Mouse (Mus musculus) heart, embryonic 15.5 days (tissue): ENCODE data around the gene Rab34. TPM values are rescaled to one million over a fixed set of nuclear protein-coding genes. Genes with fewer than 3 reads are reported as not detected.

Source experiments
- ATAC-seq: fragments of 200-750 bp; cut with Nextera tagmentation; replicated peaks from 2 replicates; pipeline ENCODE4 v1.8.0; 2017; ENCODE audit warnings: low read depth, moderate TSS enrichment; ENCODE audit not compliant: insufficient number of reproducible peaks, insufficient read depth, low FRiP score
- H3K27ac ChIP-seq: fragments of 300-500 bp; sonication (generic); 2 replicates; pipeline ENCODE4 v1.5.1; 2015; ENCODE audit warnings: mild to moderate bottlenecking, inconsistent platforms
- H3K27me3 ChIP-seq: fragments of 300-500 bp; sonication (generic); 2 replicates; pipeline ENCODE4 v1.6.1; 2015; ENCODE audit warnings: inconsistent platforms
- H3K36me3 ChIP-seq: fragments of 300-500 bp; sonication (generic); 2 replicates; pipeline ENCODE4 v1.6.1; 2015; ENCODE audit warnings: mild to moderate bottlenecking, inconsistent platforms
- H3K4me1 ChIP-seq: fragments of 300-500 bp; sonication (generic); replicated peaks from 2 replicates; pipeline ENCODE4 v1.6.1; 2015; ENCODE audit warnings: inconsistent platforms
- H3K4me2 ChIP-seq: fragments of 300-500 bp; sonication (generic); 2 replicates; pipeline ENCODE4 v1.6.1; 2015; ENCODE audit warnings: inconsistent platforms, mild to moderate bottlenecking, moderate library complexity
- H3K4me3 ChIP-seq: fragments of 300-500 bp; sonication (generic); 2 replicates; pipeline ENCODE4 v1.5.1; 2015; ENCODE audit warnings: mild to moderate bottlenecking, inconsistent platforms
- H3K9ac ChIP-seq: fragments of 300-500 bp; sonication (generic); 2 replicates; pipeline ENCODE4 v1.6.1; 2015; ENCODE audit warnings: mild to moderate bottlenecking, inconsistent platforms
- H3K9me3 ChIP-seq: fragments of 300-500 bp; sonication (generic); replicated peaks from 2 replicates; pipeline ENCODE4 v1.6.1; 2016; ENCODE audit warnings: inconsistent platforms
- WGBS: fragments of 180-500 bp; shearing (Covaris S2); methylation state at CpG from one replicate; pipeline ENCODE4 v1.1.7; 2015; ENCODE audit warnings: mixed read lengths; 5-methylcytosine and 5-hydroxymethylcytosine counted together
- polyA plus RNA-seq: library from polyadenylated mRNA; unstranded; fragments of >200 nt; fragmentation: Nextera tagmentation; extraction: Ambion mirVana; gene quantifications from 2 replicates; pipeline ENCODE4 v1.2.1, GENCODE M21; 2015

The Rab34 gene
- polyA plus RNA-seq, 1 experiment from 2014 or later = 54.5 TPM

- H3K27me3 ChIP-seq = no peaks in the 10 kb centered on the region
- no peaks in the 10 kb centered on the region for H3K9me3 ChIP-seq
- H3K4me2 ChIP-seq = peak overlapping the region; percentile 91
- H3K36me3 ChIP-seq = peaks cover 8% of the 10 kb centered on the region
- peak overlapping the region; percentile 93 for H3K27ac ChIP-seq
- ATAC-seq = peak; percentile 23
- peak overlapping the region; percentile 95 for H3K4me3 ChIP-seq
- 4% methylated on average over 16 of the region's 16 CpGs for WGBS
- peak overlapping the region; percentile 97 for H3K9ac ChIP-seq
- peaks cover 36% of the 10 kb centered on the region for H3K4me1 ChIP-seq
Observed at GRCm38 (mm10) chr11:78165761-78166109, 22.5 kb upstream of the Rab34 start.

GRCm38 (mm10) chr11:78166161-78166560 is 22.1 kb upstream of the Rab34 start:
- Histone ChIP-seq H3K4me1 (peaks cover 36% of the 10 kb centered on the region), H3K27me3 (no peaks in the 10 kb centered on the region), H3K4me2 (peak overlapping the region; percentile 91), H3K9ac (no peak overlapping the region), H3K27ac (peak overlapping the region; percentile 93), H3K9me3 (no peaks in the 10 kb centered on the region), H3K4me3 (peak overlapping the region; percentile 95), H3K36me3 (peaks cover 3% of the 10 kb centered on the region)
- 43% methylated on average over 4 of the region's 4 CpGs for WGBS
- ATAC-seq = no peak

GRCm38 (mm10) chr11:78166640-78167039 is 21.6 kb upstream of the Rab34 start:
- 69% methylated on average over 6 of the region's 6 CpGs for WGBS
- Histone ChIP-seq H3K27me3 (no peaks in the 10 kb centered on the region), H3K9me3 (no peaks in the 10 kb centered on the region), H3K27ac (no peak overlapping the region), H3K4me3 (no peak overlapping the region), H3K4me1 (peaks cover 36% of the 10 kb centered on the region), H3K4me2 (no peak overlapping the region), H3K36me3 (no peaks in the 10 kb centered on the region), H3K9ac (no peak overlapping the region)
- no peak for ATAC-seq

- no peak for ATAC-seq
- Histone ChIP-seq H3K27ac (no peak overlapping the region), H3K36me3 (no peaks in the 10 kb centered on the region), H3K27me3 (no peaks in the 10 kb centered on the region), H3K4me3 (no peak overlapping the region), H3K9ac (no peak overlapping the region), H3K4me1 (peaks cover 30% of the 10 kb centered on the region), H3K4me2 (no peak overlapping the region), H3K9me3 (no peaks in the 10 kb centered on the region)
- 91% methylated on average over 14 of the region's 14 CpGs for WGBS
Observed at GRCm38 (mm10) chr11:78167257-78167959, 20.8 kb upstream of the Rab34 start.

GRCm38 (mm10) chr11:78168541-78169468 is 19.4 kb upstream of the Rab34 start:
- ATAC-seq = no peak
- H3K9ac ChIP-seq = no peak overlapping the region
- 51% methylated on average over 19 of the region's 19 CpGs for WGBS
- H3K9me3 ChIP-seq = no peaks in the 10 kb centered on the region
- 0 out of 2 replicates have a peak overlapping the region, but pooled peaks have one; percentile 11 for H3K4me2 ChIP-seq
- H3K27me3 ChIP-seq = no peaks in the 10 kb centered on the region
- no peak overlapping the region for H3K4me3 ChIP-seq
- H3K4me1 ChIP-seq = peaks cover 22% of the 10 kb centered on the region
- H3K27ac ChIP-seq = no peak overlapping the region
- no peaks in the 10 kb centered on the region for H3K36me3 ChIP-seq

- H3K9me3 ChIP-seq = no peaks in the 10 kb centered on the region
- H3K27me3 ChIP-seq = no peaks in the 10 kb centered on the region
- no peak for ATAC-seq
- 87% methylated on average over 15 of the region's 15 CpGs for WGBS
- H3K27ac ChIP-seq = no peak overlapping the region
- no peak overlapping the region for H3K4me2 ChIP-seq
- H3K9ac ChIP-seq = no peak overlapping the region
- no peak overlapping the region for H3K4me3 ChIP-seq
- H3K36me3 ChIP-seq = no peaks in the 10 kb centered on the region
- peaks cover 16% of the 10 kb centered on the region for H3K4me1 ChIP-seq
Observed at GRCm38 (mm10) chr11:78170306-78170705, 17.9 kb upstream of the Rab34 start.

- Histone ChIP-seq H3K9me3 (no peaks in the 10 kb centered on the region), H3K27me3 (no peaks in the 10 kb centered on the region), H3K4me3 (no peak overlapping the region), H3K9ac (no peak overlapping the region), H3K4me1 (peaks cover 12% of the 10 kb centered on the region), H3K4me2 (no peak overlapping the region), H3K36me3 (no peaks in the 10 kb centered on the region), H3K27ac (no peak overlapping the region)
- 69% methylated on average over 4 of the region's 4 CpGs for WGBS
- ATAC-seq = no peak
Observed at GRCm38 (mm10) chr11:78171328-78171727, 16.9 kb upstream of the Rab34 start.

GRCm38 (mm10) chr11:78172034-78172747 is 16.0 kb upstream of the Rab34 start:
- Histone ChIP-seq H3K27ac (no peak overlapping the region), H3K9me3 (no peaks in the 10 kb centered on the region), H3K4me1 (peaks cover 13% of the 10 kb centered on the region), H3K4me2 (no peak overlapping the region), H3K9ac (no peak overlapping the region), H3K27me3 (no peaks in the 10 kb centered on the region), H3K4me3 (no peak overlapping the region), H3K36me3 (no peaks in the 10 kb centered on the region)
- 77% methylated on average over 16 of the region's 16 CpGs for WGBS
- ATAC-seq = no peak

- Histone ChIP-seq H3K9me3 (no peaks in the 10 kb centered on the region), H3K27me3 (no peaks in the 10 kb centered on the region), H3K4me2 (no peak overlapping the region), H3K9ac (no peak overlapping the region), H3K27ac (no peak overlapping the region), H3K4me1 (peaks cover 18% of the 10 kb centered on the region), H3K36me3 (no peaks in the 10 kb centered on the region), H3K4me3 (no peak overlapping the region)
- ATAC-seq = no peak
- WGBS = 76% methylated on average over 19 of the region's 19 CpGs
Observed at GRCm38 (mm10) chr11:78172748-78173383, 15.4 kb upstream of the Rab34 start.

GRCm38 (mm10) chr11:78174506-78174905 is 13.7 kb upstream of the Rab34 start:
- 86% methylated on average over 3 of the region's 3 CpGs for WGBS
- no peak for ATAC-seq
- H3K27me3 ChIP-seq = no peaks in the 10 kb centered on the region
- H3K9me3 ChIP-seq = no peaks in the 10 kb centered on the region
- H3K9ac ChIP-seq = no peak overlapping the region
- no peak overlapping the region for H3K4me3 ChIP-seq
- peaks cover 1% of the 10 kb centered on the region; the same call in 1 of the 2 replicates for H3K36me3 ChIP-seq
- H3K4me2 ChIP-seq = no peak overlapping the region
- H3K27ac ChIP-seq = no peak overlapping the region
- H3K4me1 ChIP-seq = peaks cover 27% of the 10 kb centered on the region
